Mouse (Mus musculus) ovary, postnatal 10 days (tissue): ENCODE data around the gene Mbd4.
"Not testable (repeated sequence)": the region's sequence is repeated elsewhere in the genome, so short reads cannot be mapped to it uniquely, and the experiment has no call there.

Experiments used
- DNase-seq: peaks from one replicate; pipeline ENCODE4 v3.0.0; 2022; ENCODE audit warnings: low spot score

Mbd4 gene

DNA sequence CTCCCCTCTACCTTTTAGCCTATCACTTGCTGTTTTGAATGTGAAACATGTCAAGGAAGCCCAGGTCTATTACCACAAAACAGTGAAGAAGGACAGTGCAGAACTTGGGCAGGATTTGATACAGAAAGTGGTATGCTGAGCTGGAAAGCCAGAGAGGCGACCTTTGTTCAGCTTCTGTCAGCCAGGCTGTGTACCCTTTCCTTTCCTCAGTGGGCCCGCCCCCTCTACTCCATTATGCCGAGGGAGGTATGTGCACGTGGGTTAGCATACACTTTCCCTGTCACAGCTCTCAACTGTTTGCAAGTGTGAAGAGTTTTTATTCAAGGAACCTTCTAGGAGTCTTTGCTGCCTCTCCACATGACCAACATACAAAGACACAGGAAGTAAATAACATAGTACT lies 6.1 kb upstream of the Mbd4 start:
- no peak for DNase-seq

DNA sequence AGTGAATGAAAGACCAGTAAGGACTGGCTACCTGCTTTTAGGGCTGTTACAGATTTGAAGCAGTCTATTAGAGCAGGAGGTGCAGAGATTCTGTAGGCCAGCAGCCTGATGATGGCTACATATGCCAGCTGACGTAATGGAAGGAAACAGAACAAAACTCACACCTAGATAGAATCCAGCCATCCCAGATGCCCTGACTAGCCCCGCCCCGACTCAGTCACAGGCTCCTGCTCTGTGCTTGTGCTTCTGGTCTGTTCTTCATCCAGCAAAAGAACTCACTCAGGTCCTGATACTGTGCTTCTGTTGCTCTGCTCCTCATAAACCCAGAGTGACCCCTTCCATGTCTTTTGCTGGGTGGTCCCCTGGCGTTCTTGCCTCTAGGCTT lies 3.2 kb upstream of the Mbd4 start:
- no peak for DNase-seq

DNA sequence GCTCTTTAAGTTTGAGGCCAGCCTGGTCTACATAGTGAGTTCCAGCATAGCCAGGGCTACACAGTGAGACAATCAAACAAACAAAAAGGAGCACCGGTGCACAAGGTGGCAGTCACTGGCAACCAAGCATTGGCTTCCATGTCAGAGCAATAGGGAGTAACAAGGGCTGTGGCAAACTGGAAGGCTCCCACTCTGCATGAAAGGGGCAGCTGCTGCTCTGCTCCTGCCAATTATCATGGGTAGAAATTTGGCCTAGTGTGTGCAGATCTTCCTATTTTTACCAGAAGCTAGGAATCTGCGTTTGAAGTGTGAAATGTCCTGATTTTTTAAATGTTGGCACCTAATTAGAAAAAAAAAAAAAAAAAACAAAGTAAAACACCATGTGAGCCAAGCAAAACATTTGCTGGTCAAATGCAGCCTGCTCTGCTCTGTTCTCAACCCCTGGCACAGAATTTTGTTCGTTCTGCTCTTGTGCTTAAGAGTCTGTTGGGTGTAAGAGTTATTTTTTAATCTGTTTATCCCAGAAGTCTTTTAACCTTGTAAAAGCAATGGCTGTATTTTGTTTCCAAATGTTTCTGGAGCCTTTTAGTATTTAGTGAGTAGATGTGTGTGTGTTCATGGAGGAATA lies 2.7 kb upstream of the Mbd4 start:
- no peak for DNase-seq

DNA sequence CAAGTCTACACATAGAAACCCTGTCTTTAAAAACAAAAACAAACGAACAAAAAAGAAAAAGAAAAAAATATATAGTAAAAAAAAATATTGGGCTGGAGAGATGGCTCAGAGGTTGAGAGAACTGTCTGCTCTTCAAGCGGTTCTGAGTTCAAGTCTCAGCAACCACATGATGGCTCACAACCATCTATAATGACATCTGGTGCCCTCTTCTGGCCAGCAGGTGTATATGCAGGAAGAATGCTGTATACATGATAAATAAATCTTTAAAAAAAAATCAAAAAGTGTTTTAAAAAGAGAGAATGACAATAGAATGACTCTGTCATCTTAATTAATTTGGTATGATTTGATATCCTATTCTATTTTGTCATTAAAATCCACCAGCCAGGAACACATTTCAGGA lies 1.3 kb upstream of the Mbd4 start:
- DNase-seq, result no peak

DNA sequence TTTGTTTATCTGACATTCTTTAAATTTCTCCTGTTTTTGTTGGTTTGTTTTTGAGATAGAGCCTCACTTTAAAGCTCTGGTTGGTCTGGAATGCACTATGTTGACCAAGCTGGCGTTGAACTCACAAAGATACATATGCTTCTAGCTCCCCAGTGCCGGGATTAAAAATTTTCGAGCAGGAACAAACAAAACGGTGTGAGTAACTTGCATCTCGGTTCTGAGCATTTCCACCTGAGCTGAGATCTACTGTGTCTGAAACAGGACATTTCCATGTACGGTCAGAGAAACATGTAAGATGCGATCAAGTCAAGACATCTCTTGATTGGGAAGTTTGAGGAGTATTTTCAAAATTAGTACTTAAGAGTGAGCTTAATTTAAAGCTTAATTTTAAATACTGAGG lies 814 bp upstream of the Mbd4 start:
- DNase-seq, result no peak

DNA sequence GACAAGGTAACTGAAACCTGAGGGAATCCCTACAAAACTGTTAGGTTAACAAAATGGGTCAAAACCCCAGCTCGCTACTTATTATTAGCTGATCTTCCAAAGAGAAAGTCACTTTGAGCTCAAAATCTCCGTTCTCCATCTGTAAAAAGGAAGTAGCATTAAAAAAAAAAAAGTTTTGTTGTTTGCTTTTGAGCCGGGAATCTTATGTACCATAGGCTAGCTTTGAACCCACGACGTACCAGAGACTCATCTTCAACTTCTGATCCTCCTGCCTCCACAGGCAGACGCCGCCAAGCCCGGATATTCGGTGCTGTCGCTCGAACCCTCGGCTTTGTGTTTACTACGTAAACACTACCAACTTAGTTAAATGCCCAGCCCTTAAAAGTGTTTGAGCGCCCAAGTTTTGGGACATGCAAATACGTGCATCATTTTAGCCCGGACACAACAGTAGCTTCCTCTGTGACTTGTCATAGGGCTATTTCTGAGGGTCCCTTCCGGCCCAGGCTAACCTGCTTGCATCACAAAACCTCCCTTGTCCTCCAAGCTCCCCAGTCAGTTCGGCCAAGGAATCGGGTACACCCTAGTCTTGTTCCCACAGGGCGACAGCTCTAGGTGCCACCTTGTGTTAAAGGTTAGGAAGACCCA lies 603 bp downstream of the Mbd4 start:
- no peak for DNase-seq

DNA sequence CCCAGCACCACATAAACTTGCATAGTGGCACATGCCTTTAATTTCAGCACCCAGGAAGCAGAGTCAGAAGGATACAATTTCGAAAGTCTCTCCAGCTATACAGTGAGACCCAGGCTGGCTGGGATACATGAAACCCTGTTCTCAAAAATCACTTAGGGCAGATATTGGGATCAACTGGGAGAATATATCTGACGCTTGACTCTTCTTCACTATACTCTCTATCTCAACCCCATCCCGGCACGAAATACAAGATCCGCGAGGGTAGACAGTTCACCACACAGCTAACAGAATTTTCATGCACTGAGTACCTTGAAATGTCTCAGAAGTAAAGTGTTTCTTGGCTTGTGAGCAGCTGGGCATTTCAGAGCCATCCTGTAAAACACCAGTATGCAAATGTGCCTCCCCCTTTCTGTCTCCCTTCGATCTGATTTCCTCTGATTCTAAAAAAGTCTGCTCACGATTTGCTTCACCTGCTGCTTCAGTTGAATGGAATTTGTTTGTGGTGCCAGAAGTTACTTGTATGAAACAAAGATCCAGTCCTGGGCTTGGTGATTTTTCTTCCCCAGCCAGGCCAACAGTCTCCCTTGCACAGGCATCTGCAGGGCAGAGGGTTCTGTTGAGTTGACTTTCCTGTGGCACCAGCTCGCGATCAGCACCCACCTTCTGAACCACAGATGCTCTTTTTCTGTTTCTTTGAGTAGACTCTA lies 4.4 kb downstream of the Mbd4 start:
- no peak for DNase-seq

DNA sequence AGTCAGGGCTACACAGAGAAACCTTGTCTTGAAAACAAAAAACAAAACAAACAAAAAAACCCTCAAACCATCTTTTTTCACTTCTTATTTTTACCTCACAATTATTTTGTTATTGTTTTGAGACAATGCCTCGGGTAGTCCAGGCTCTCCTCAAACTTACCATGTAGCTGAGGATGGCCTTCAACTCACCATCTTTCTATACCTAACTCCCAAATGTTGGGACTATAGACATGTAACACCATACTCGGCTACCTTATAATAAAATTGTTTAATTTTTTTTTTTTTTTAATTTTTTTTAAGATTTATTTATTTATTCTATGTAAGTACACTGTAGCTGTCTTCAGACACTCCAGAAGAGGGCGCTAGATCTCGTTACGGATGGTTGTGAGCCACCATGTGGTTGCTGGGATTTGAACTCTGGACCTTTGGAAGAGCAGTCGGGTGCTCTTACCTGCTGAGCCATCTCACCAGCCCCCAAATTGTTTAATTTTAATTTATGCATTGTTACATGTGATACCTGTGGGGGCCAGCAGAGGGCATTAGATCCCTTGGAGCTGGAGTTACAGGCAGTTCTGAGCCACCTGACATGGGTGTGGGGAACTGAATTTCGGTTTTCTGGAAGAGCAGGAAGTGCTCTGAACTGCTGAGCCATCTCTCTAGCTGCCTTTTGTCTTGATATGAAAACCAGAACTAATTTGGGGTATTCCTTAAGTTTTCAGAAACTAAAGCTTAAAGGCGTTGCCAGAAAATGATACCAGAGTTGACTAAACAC lies 6.3 kb downstream of the Mbd4 start:
- DNase-seq, result no peak

DNA sequence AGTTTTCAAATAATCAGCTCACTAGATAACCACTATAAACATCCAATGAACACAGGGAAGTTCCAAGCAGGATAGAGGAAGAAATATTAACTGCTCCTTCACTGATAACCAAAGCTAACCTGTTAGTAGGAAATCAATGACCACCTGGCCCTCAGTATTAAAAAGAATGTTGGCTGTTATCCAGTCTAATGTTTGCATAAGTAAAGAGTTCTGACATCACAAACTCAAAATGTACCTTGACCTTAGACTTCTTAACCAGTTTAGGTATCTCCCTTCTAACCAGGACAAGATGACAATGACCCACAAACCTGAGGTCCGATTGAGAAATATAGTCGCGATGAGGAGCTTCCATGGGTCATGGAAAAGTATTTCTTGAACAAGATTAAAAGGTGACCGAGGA lies 8.2 kb downstream of the Mbd4 start:
- no peak for DNase-seq

DNA sequence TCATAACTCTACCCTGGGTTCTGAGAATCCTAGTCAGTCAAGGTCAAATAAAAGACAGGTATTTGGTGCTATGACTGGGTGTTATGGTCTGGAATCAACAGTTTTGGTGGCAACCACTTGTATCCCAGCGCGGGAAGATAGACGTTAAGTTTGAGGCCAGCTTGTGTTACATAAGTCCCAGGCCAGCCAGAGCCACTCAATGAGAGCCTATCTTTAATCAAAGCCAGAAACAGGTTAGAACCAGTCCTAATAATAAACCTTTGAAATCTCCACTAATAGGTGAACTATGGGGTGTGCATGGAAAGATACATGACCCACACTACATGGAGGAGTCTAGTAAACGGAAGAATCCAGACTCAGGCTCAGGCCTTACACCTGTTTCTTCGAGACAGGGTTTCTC lies 14.4 kb downstream of the Mbd4 start:
- no peak for DNase-seq

DNA sequence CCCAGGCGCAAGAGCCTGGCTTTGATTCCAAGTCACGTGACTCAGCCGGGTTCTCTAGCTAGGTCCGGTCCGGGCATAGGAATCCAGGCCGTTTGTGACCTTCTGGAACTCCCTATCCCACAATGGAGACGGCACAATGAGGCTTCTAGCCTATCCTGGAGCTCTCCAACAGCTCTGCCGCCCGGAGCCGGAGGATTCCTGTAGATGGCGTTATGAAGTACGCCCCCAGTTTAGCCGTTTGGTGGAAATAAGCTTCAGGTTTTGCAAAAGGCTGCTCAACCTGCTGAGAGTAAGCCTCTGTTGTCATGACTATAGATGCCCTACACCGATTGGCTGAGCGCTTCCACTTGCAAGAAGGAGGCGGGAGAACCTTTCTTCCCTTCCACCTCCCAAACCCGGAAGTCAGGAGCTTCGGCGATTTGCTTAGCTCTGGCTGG lies 15.0 kb downstream of the Mbd4 start, which contains the start of gene Efcab12:
Efcab12 (minus strand) TSS at position 252 of the 437 bp plus-strand sequence.
- no peak for DNase-seq

DNA sequence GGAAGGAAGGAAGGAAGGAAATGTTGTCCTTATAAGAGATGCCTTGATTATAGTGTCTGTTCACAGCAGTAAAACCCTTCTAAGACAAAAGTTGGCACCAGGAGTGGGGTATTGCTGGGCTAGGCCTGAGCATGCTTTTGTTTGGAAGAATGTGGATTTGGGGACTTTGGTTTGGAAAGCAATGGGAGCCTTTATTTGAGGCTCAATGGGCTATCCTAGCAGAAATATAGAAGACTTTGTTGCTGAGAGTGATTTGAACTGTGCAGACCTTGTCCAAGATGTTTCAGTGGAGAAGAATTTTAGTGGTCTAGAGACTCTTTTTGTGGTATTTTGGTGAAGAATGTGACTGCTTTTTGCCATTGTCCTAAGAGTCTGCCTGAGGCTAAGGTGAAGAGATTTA lies 19.3 kb downstream of the Mbd4 start:
- no peak for DNase-seq

DNA sequence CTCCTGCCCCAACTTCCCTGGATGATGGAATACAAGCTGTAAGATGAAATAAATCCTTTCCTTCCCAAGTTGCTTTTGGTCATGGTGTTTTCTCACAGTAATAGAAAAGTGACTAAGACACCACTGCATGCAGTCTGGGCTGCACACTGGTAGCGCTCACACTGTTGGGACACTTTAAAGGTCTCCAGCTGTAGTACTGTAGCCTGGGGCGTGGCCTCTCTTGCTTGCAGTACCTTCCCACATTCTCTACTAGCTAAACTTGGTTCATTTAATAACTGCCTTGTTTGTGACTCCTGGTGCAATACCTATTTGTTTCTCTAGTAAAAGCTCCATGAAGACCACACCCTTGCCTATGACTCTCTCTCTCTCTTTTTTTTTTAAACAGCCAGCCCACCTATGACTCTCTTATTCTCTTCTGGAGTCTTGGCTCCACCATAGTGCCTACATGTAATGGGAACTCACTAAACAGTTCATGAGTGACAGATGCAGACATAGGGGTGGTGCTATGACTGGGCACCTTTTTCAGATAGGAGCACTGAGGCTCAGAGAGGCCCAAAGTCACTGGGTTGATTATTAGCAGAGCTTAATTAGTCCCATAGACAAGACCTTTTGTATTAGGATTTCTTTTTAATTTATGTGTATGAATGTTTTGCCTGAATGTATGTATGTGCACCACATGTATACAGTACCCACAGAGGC lies 20.9 kb downstream of the Mbd4 start:
- DNase-seq, result no peak

DNA sequence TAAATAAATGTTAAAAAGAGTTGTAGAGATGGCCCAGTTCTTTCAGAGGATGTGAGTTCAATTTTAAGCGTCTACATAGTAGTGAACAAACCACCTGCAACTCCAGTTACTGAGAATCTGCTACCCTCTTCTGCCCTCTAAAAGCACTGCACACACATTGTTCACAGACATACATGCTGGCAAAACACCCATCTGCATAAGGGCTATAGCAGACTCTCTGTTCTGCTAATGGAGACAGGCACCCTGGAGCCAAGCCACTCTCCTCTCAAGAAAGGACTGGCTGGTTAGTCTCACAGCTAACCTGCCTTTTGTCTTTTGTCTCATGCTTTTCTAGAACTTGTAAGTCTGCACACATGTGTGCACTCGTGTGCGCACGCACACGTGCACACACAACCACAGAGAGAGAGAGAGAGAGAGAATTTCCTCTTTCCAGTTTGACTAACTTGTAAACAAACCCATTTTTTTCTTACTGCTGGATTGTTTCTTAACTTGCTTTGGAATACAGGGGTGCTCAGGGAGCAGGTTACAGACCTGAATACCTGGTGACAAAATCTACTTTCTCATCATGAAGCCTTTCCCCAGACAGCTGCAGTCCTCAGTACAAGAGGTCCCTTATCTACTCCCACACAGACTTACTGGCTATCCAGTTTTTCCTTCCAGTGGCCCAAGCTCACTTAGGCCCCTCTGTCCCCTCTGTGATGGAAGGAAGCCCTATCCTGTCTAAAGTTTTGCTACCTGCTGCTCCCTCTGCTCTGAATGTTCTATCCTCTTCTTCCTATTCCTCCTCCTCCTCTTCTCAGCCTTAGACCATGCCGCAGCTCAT lies 22.2 kb downstream of the Mbd4 start:
- no peak for DNase-seq

DNA sequence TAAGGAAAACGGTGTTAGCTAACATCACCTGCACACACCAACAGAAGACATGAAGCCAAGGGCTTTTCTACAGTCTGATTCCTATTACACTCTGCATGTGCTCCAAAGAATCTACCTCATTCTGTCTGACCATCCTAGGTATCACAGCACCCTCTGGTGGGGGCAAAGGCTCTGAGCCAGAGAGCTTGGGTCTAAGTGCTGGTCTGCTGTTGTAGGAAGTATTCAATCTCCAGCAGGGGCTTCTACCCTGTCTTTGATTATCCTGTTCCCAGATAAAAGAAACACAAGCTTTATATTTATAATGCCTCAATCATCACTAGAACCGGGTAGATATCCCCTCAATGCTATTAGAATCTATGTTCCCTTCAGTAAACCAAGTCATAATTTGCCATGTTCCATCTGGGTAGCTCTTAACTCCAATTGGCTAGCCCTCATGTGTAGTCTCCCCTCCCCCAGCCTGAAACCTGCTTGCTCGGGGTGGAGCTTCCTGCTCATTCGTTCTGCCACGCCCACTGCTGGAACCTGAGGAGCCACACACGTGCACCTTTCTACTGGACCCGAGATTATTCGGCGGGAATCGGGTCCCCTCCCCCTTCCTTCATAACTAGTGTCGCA lies 29.2 kb downstream of the Mbd4 start:
- not testable (repeated sequence) for DNase-seq

DNA sequence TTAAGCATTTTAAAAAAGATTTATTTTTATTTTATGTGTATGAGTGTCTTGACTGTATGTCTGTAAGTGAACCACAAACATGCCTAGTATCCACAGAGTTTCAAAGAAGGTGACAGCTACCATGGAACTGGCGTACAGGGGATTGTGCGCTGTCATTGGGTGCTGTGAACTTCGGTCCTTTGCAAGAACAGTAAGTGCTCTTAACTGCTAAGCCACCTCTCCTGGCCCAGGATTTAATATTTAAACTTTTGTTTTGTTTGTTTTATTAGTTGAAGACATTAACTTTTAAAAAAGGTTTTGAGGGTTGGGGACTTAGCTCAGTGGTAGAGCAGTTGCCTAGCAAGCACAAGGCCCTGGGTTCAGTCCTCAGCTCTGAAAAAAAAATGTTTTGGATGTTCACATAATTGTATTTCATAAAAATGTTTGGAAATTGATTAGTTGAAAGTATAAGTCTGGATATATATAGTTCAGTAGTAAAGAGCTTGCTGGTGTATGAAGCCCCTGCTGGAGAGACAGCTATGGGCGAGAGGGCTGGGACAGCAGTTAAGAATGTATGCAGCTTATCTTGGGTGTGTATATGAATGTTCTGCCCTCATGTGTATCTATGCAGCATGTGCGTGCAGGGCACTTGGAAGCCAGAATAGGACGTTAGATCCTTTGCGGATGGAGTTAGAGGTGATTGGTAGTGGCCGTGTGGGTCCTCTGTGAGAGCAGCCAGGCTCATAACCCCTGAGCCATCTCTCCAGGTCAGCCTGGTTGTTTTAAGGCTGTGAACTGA lies 31.8 kb downstream of the Mbd4 start:
- DNase-seq, result no peak

DNA sequence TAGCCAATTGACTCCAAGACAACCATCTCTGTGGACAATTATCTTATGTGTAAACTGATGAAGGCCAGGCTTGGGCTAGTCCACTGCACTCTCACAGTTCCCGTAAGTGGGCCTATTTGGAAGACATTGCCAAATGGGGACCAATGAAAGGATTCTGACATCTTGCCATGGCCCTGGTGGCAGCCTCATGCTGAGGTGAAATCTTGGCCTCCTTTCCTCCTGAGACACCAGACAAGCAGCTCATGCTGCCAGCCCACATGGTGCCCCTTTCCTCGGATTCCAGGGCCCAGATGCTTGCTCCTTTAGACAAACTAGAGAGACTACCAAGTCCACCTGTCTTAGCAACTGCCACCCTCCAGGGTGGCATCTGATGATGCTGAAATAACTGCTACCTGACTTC lies 35.0 kb downstream of the Mbd4 start:
- DNase-seq, result no peak

DNA sequence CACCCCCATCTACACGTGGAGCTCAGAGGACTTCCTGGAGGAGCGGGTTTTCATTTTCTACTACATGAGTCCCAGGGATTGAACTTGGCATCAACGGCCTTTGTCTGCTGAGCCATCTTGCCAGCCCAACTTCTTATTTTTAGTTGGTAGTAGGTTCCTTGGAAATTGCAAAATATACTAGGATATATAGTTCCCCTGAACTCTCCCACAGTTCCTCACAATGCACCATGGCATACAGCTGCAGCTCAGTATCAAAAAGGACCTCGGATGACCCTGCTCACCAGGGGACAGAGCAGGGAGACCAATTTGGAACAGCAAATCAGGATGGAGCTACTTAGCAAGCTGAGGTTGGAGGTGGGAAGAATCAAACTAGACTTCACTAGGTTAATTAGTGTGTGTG lies 38.1 kb downstream of the Mbd4 start:
- no peak for DNase-seq

DNA sequence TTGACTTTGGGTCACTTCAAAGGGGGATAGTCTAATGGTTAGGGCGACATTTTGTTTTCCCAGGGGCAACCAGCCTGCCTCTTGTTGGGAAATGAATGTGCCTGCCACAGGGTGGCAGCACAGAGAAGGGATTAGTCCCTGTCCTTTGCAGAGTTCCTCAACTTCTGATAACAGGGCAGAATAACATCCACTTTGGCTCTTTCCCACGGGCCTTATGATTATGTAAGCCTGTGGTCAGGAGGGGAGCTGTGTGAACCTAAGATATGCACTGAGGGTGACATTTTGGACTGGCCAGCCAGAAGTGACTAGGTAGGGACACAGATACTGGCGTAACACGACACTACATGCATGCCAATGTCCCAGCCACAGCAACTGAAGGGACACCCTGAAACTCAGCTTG lies 39.1 kb downstream of the Mbd4 start:
- no peak for DNase-seq

DNA sequence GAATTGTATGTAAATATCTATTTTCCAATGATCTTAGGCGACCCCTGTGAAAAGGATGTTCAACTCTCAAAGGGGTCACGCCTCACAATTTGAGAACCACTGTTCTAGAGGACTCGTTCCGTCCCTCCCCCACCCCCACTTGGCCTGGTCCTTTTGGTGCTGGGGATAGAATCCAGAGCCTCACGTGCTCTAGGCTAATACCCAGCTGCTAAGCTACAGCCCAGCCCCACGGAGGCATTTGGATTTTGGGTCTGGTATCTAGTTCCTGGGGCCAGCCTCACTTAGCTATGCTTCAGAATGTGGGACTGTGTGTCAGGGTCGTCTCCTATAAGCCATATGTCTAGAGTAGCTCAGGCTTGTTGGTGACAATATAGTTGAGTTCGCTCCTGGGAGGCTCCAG lies 41.6 kb downstream of the Mbd4 start:
- no peak for DNase-seq
